Mouse (Mus musculus): ENCODE measurements around the gene Mtmr11.
"Not testable (repeated sequence)": the region's sequence is repeated elsewhere in the genome, so short reads cannot be mapped to it uniquely, and the experiment has no call there.

The Mtmr11 gene

DNA sequence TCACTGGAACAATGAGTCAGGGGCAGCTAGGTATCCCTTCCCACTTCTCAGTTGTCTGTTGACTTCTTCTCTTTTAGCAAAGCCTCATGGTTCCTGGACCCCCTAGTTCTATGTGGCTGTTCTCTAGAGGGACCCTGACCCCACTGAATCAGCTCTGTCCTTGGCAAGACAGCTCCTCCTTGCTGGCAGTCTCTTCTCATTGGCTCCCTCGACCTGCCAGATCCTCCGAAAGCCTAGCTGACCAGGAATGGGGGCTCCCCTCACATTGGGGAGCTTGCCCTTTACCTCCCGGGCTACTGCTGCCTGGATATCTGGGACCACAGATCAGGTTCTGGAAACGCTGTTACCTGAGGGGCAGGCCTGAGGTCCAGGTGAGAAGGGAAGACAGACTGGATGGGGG is 8.5 kb downstream of the Mtmr11 start:
- in situ Hi-C loops (cut with MboI; ENCODE audit: low pct_unique_long_range_greater_than_20kb in 1 of 2, low sequenced_read_pairs in 2 of 2, unreplicated experiment in 1 of 2), result no loop called here

DNA sequence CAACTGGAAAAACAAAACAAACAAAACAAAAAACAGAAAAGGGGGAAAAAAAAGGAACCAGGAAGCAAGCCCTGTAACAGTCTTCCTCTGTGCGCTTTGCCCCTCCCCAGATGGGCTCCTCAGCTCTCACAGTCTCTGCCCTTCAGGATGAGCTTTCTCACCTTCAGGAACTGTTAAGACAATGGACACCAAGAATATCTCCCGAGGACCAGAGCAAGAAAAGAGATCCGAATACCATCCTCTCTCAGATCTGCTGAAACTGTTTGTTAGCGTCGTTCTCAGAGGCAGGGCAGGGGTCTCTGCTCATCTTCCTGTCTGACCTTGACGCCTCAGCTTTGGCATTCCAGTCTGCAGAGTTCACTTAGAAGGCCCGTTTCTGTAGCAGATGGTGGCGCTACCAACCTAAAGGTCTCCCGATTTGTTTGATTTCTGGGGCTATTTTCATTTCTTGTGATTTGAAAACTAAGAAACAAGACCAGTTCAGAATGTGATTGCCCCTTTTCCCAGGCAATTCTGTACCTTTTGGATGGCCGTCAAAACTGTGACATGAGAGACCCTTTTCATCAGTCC is 9.3 kb downstream of the Mtmr11 start:
- in situ Hi-C loops (cut with MboI; ENCODE audit: low pct_unique_long_range_greater_than_20kb in 1 of 2, low sequenced_read_pairs in 2 of 2, unreplicated experiment in 1 of 2), result no loop called here

DNA sequence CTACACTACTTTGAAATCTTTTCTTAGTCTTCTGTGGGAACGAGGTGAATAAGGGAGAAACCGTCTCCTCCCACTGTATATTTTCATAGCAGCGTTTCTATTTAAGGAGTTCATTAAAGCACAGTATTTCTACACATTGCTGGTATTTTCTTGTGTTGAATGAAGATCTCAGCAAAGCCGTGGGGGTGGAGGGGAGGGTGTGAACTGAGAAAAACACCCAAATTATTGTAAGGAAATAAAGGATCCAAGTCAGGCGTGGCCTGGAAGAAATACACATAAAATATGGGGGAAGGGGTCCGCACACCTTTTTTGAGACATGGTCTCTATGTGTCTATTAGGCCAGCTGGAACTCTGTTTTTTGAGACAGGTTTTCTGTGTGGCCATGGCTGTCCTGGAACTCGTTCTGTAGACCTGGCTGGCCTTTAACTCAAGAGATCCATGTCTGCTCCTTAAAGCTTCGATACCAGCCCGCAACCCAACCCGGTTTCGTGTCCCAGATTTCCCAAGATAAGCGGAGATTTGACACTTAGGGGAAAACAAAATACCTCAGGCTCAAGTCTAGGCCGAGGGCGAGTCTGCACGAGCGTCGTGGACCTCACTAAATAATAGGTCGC is 9.9 kb downstream of the Mtmr11 start:
- in situ Hi-C loops (cut with MboI; ENCODE audit: low pct_unique_long_range_greater_than_20kb in 1 of 2, low sequenced_read_pairs in 2 of 2, unreplicated experiment in 1 of 2), result no loop called here

DNA sequence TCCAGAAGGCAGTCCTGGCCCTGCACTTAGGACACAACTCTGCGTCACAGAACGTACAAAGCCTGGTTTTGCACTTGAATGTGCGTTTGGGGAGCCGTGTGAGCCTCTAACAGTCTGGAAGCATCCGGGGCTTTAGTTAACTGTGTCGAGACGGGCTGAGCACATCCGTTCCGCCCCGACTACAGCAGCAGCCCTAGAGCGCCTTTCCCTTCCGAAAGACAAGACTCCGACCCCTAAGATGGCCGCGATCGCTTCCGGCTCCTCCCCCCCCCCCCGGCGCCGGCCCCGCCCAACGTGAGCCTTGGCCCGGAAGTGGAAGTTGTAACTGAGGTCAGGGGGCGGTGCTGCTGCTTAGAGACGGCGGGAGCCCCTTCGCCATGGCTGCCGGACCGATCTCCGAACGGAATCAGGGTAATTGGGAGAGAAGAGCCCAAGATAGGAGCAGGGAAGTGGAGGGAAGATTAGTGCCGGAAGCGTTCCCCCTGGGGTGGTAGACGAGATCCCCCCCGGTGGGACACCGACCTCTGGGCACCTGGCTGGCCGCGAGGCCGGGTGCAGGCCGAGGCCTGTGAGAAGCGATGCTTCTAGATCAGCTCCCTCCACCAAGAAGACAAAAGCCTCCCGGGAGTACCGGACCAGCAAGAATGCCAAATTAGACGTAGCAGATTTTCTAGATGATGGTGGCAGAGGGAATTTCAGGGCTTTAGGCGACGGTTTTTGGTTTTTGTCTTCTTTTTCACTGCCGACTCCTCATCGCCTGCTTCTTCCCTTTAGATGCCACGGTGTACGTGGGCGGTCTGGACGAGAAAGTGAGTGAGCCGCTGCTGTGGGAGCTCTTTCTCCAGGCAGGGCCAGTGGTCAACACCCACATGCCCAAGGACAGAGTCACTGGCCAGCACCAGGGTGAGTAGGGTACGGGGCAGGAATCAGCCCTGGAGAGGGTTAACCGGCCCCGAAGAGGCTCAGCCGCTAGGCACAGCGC is 10.7 kb downstream of the Mtmr11 start, which contains the start of gene Sf3b4:
TSS of gene Sf3b4 (plus strand) at position 136 of the 982 bp plus-strand sequence.
- in situ Hi-C loops (cut with MboI; ENCODE audit: low pct_unique_long_range_greater_than_20kb in 1 of 2, low sequenced_read_pairs in 2 of 2, unreplicated experiment in 1 of 2), result no loop called here

DNA sequence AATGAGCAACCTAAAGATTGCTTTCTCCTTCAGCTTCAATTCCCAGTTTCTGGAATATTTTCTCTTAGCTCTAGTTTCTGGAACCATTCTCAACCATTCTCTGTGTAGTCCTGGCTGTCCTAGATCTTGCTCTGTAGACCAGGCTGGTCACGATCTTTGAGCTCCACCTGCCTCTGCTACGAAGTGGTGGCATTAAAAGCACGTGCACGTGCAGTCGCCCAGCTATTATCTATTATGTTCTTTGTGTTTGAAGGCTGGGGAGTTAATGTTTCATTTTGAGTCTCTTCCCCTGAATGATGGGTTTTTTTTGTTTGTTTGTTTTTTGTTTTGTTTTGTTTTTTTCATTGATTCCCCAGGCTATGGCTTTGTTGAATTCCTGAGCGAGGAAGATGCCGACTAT is 11.4 kb downstream of the Mtmr11 start:
- in situ Hi-C loops (cut with MboI; ENCODE audit: low pct_unique_long_range_greater_than_20kb in 1 of 2, low sequenced_read_pairs in 2 of 2, unreplicated experiment in 1 of 2), result no loop called here

DNA sequence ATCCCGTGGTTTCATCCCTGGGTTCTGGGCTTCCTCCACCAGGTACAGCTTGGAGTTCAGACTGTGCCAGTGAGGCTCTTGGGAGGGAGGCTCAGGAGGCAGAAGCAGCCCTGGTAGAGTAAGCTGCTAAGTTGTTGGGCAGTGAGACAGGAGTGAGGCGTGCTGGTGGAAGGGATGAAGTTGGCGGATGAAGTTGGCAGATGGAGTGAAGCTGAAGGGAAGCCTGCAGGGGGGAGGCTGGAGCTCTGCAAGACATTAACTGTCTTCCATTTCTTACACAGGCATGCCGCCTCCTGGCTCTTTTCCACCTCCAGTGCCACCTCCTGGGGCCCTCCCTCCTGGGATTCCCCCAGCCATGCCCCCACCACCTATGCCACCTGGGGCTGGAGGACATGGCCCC is 12.2 kb downstream of the Mtmr11 start:
- in situ Hi-C loops (cut with MboI; ENCODE audit: low pct_unique_long_range_greater_than_20kb in 1 of 2, low sequenced_read_pairs in 2 of 2, unreplicated experiment in 1 of 2), result not testable (repeated sequence)

DNA sequence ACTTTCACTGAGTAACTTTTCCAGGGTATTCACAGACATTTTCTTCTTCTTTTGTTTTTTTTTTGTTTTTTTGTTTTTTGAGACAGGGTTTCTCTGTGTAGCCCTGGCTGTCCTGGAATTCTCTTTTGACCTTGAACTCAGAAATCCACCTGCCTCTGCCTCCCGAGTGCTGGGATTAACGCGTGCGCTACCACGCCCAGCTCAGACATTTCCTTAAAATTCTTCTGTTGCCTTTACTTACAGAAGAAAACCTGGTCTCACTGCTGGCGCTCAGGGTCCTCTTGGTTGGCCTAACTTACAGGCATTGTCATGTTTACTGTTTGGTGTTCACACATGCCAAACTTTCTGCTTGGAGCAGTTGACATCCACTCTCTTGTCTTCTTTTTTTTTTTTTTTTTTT is 13.4 kb downstream of the Mtmr11 start:
- in situ Hi-C loops (cut with MboI; ENCODE audit: low pct_unique_long_range_greater_than_20kb in 1 of 2, low sequenced_read_pairs in 2 of 2, unreplicated experiment in 1 of 2), result no loop called here

DNA sequence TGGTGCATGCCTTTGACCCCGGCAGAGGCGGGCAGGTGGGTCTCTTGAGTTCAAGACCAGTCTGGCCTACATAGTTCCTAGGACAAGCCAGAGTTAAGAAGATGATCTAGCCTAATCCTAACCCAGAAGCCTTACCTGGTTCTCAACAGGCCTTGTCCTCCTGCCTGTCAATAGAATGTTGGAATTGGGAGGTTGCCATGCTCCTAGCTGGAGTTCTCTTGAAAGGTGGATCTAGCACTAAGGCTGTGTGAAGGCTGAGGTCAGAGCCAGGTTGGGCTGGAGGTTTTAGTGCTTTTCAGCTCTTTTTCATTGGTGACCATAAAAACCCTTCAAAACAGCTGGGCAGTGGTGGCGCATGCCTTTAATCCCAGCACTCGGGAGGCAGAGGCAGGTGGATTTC is 16.6 kb downstream of the Mtmr11 start:
- in situ Hi-C loops (cut with MboI; ENCODE audit: low pct_unique_long_range_greater_than_20kb in 1 of 2, low sequenced_read_pairs in 2 of 2, unreplicated experiment in 1 of 2), result no loop called here

DNA sequence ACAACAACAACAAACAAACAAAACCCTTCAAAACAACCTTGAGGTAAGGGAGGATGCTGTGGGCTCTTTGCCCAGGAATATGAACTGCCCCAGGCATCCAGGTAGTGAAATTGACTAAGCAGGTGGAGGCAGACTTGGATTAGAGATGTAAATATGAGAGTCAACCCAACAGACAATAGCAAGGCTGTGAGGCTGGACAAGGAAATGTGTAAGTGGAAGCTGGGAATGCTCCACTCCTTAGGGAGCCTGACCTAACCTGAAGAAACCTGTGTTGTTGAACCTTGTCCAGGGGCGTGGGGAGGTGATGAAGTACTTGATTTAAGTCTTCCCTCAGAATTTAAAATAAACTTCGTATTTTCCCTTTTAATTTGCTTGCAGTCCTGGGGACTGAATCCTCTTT is 17.1 kb downstream of the Mtmr11 start:
- in situ Hi-C loops (cut with MboI; ENCODE audit: low pct_unique_long_range_greater_than_20kb in 1 of 2, low sequenced_read_pairs in 2 of 2, unreplicated experiment in 1 of 2), result no loop called here

DNA sequence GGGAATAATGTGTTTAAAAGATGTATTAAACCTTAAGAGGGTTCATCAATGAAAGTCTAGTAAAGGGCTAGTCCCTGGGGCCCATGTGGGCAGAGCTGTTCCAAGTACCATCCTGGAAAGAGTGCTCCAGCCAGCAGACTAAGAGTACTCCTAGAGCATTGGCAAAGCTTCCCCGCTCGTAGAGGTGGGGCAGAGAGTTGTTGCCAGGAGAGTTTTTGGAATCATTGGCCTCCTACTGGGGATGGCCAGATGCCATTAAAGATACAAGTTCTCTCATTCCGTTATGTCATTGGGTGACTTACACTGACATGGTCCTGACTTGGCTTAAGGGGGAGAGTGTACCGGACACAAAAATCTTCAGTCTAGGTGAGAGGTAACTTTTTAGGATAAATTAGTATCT is 17.7 kb downstream of the Mtmr11 start:
- in situ Hi-C loops (cut with MboI; ENCODE audit: low pct_unique_long_range_greater_than_20kb in 1 of 2, low sequenced_read_pairs in 2 of 2, unreplicated experiment in 1 of 2), result no loop called here

DNA sequence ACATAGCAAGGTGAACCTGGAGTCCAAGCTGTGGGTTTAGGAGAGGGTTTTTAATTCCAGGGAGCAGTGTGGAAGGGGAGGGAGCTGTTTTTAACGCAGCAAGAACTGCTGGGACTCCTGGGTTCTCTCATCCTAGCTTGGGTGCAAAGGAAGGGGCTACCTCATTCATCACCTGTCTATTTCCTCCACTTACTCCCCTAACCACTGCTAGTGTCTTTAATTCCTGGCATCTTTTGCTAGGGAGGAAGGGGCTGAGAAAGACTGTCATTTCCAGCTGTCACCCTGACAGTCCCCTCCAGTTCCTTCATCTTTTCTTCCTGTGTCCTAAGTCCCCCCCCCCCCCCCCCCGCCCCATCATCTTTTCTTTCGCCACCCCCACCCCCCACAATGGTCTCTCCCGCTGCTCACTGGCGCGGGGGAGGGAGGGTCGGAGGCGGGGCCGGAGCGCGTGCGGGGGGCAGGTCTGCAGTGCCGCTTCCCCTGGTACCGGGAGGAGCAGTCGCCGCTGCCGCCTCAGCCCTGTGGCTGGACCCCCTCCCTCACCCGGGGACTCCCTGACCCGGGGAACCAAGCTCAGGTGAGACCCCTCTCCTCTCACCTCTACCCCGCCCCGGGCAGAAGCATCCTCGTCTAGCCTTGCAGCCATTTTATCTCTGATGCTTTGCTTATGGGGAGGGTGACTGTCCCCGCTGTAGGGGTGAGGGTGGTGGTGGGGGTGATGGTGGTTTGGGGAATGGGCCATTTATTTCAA is 19.1 kb downstream of the Mtmr11 start, which contains the start of gene Sv2a:
TSS of gene Sv2a (plus strand) at position 425 of the 751 bp plus-strand sequence.
- in situ Hi-C loops (cut with MboI; ENCODE audit: low pct_unique_long_range_greater_than_20kb in 1 of 2, low sequenced_read_pairs in 2 of 2, unreplicated experiment in 1 of 2), result no loop called here

DNA sequence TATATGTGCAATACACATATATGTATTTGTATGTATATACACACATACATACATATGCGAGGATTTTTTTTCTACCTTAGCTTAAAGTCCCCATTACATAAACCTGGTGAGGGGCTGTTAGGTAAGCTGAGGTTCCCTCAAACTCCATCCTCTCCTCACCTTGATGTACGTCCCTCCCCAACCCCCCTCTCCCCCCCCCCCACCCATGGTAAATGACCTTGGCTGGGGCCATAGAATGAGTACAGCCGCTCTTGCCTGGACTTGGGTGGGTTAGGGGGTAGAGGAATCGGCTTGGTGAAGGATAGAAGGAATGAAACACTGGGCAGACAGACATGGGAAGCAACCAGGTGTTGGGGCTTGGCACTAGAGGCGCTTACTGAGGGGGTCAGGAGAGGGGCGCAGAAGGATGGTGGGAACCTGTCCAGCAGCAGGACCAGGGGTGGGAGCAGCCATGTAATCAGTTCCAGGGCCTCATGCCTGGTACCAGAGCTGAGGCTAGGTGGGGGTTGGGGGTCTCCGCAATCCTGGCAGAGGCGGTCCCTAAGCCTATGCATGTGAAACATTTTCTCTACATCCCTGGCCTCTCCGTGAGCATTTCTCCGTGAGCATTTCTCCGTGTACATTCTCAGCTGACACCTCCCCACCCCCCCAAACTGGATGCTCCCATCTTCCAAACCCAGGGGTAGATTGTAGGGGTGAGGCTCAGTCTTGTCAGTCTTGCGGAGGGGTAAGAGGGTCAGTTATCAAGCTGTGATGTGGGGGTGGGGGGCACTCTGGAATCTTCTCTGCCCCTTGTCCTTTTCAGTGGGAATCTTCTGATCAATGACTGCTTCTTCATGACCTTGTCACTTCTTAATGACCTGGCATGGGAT is 19.9 kb downstream of the Mtmr11 start:
- in situ Hi-C loops (cut with MboI; ENCODE audit: low pct_unique_long_range_greater_than_20kb in 1 of 2, low sequenced_read_pairs in 2 of 2, unreplicated experiment in 1 of 2), result no loop called here

DNA sequence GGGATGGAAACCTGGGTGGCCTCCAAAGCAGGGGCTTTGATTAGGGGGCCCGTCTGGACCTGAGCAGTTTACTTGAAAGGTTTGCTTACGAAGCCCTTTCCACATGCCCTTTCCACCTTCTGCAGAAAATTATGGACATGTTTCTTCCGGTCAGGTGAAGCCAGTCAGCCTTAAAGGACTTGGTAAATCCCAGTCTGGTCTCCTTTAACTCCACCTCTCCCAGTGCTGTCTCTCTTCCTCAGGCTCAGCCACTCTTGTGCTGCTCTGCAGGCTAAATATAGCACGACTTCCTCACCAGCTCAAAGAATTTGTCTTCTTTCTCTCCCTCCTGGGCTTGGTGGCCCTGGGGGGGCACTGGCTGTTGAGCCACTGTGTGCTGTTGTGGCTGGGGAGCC is 20.6 kb downstream of the Mtmr11 start:
- in situ Hi-C loops (cut with MboI; ENCODE audit: low pct_unique_long_range_greater_than_20kb in 1 of 2, low sequenced_read_pairs in 2 of 2, unreplicated experiment in 1 of 2), result no loop called here

DNA sequence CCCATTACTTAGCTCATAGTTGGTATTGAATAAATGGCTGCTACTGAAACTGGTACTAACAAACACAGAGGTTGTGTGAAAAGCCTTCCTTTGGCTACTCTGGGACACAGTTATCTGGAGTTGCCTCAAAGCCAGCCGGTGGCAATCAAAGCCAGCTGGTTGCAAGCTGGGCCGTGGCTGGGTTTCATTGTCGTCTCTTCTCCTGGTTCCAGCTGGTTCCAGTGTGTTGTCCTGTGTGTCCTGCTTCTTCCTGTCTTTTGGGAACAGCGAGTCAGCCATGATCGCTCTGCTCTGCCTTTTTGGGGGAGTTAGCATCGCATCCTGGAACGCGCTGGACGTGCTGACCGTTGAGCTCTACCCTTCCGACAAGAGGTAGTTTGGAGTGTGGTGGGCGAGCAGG is 31.2 kb downstream of the Mtmr11 start:
- in situ Hi-C loops (cut with MboI; ENCODE audit: low pct_unique_long_range_greater_than_20kb in 1 of 2, low sequenced_read_pairs in 2 of 2, unreplicated experiment in 1 of 2), result no loop called here

DNA sequence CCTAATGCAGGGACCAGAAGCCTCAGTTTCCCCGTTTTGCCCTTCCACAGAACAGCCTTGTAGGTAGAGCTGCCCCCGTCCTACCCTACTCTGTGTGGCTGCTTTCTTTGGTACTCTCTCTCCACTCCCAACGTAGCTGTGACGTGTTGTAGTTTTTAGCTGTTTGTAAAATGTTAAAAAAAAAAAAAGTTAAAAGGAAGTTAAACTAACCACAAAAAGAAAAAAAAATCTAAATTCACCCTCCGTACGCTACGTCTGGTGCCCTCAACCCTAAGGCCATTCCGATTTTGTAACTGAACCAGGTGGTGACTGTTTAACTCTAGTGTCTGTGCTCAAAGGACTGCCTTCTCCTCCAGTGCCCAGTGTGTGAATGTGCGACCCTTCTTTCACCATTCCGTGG is 33.2 kb downstream of the Mtmr11 start:
- in situ Hi-C loops (cut with MboI; ENCODE audit: low pct_unique_long_range_greater_than_20kb in 1 of 2, low sequenced_read_pairs in 2 of 2, unreplicated experiment in 1 of 2), result no loop called here

DNA sequence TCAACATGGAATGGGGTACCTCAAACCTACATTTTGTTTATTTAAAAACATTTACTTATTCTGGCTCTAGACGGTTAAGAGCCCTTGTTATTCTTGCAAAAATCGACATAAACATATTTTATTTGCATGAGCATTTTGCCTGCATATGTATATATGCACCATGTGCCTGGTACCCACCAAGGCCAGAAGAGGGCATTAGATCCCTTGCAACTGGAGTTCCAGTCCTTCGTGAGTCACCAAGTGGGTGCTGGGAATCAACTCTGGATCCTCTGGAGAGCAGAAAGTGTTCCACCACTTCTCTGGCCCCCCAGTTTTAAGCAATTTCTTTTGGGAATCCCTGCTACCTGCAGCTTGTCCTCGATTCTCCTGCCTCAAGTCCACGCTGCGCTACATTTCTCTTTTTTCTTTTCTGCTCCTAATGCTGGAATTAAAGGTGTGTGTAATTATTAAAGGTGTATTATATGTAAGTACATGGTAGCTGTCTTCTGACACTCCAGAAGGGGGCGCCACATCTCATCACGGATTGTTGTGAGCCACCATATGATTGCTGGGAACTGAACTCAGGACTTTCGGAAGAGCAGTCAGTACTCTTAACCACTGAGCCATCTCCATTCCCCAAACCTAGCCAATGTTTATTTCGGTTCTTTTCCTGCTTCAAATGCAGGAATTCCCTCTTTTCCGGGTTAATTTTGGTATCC is 34.0 kb downstream of the Mtmr11 start:
- in situ Hi-C loops (cut with MboI; ENCODE audit: low pct_unique_long_range_greater_than_20kb in 1 of 2, low sequenced_read_pairs in 2 of 2, unreplicated experiment in 1 of 2), result no loop called here

DNA sequence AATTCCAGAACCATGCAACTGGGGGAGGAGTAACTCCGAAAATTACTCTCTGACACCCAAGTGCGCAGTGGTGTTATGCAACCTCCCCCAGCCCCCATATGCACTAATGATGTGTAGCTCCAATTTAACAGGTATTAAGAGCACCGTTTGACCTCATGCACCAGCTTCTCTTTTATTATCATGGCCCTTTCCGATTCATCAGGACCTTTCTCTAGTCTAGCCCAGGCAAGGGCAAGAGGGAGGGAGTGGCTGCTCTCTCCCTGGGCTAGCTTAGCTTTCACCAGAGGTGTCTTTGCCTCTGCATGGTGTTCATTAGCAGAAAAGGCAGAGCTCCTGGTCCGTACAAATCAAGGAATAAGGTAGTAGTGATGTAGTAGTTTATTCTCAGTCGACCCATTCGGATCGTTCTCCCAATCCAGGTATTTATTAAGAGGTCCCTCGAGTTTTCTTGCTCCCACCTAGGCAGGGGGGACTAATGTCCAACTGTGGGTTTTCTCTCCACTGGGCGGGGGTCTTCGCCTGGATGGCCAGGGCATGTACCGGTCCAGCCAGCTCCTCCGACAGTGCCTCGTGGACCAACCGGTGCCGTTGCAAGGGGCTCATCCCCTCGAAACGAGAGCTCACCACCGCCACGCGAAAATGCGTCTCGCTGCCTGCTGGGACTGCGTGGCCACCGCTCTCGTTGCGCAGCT is 34.8 kb downstream of the Mtmr11 start:
- in situ Hi-C loops (cut with MboI; ENCODE audit: low pct_unique_long_range_greater_than_20kb in 1 of 2, low sequenced_read_pairs in 2 of 2, unreplicated experiment in 1 of 2), result no loop called here
